Mouse (Mus musculus): ENCODE data around the gene Kmt5c. TPM values are rescaled to one million over a fixed set of nuclear protein-coding genes. Genes with fewer than 3 reads are reported as not detected.

The Kmt5c gene
- polyA plus RNA-seq, 1 experiment: 105 TPM

DNA sequence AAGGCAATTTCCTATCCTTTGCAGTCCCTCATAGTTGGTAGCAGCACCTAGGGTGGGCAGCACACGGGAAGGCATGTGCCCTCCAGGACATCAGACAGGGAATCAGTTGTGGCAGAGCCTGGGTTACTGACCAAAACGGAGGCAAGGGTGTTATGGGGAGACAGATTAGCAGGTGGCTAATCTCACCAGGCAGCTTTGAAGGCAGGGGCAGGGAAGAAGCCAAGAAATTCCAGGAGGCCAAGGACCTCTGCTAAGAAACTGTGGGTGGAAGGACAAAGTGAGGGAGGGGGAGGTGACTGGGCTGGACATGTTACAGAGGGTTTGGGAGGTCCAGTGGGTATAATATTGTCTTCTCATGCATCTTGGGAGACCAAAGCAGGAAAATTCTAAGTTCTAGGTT is 3.4 kb downstream of the Kmt5c start:
- DNase-seq (ENCODE audit: low read depth in 1 of 2, low spot score in 2 of 2): no peak
- 75% methylated on average over 2 of the region's 2 CpGs for WGBS
- no peak overlapping the region for H3K4me3 ChIP-seq (ENCODE audit: extremely low read depth, insufficient read depth, insufficient read length)
- H3K4me1 ChIP-seq (ENCODE audit: control insufficient read depth, insufficient read depth, insufficient read length): peaks cover 7% of the 10 kb centered on the region; the same call in 1 of the 2 replicates
- H3K27me3 ChIP-seq (ENCODE audit: control insufficient read depth, insufficient read depth, low read length): no peaks in the 10 kb centered on the region
- TF ChIP-seq POLR2A (IDR thresholded peaks at IDR 0.05; ENCODE audit: low read depth, low read length) (no peak), CTCF (IDR thresholded peaks at IDR 0.05; ENCODE audit: extremely low read depth, insufficient read depth, insufficient read length, insufficient replicate concordance) (no peak)
- H3K36me3 ChIP-seq (ENCODE audit: control insufficient read depth, insufficient read depth, low read length): peaks cover 7% of the 10 kb centered on the region
- H3K27ac ChIP-seq (ENCODE audit: insufficient read depth, low read length): no peak overlapping the region

DNA sequence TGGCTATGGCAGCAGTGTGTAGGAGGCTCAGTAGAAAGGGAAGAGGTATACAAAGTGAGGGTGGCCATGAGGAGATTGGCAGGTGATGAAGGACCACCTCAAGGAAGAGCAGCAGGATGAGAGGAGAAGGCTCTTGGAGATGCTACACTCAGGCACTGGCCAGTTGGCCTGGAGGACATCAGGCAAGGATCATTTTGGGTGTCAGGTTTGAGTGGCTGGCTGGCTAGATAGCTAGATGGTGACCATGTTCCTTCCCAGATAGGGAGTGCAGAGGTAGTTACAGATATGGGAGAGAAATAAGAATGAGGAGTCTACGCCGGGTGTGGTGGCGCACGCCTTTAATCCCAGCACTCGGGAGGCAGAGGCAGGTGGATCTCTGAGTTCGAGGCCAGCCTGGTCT is 5.0 kb downstream of the Kmt5c start:
- Histone ChIP-seq H3K27ac (ENCODE audit: insufficient read depth, low read length) (no peak overlapping the region), H3K27me3 (ENCODE audit: control insufficient read depth, insufficient read depth, low read length) (no peaks in the 10 kb centered on the region), H3K36me3 (ENCODE audit: control insufficient read depth, insufficient read depth, low read length) (peaks cover 7% of the 10 kb centered on the region), H3K4me3 (ENCODE audit: extremely low read depth, insufficient read depth, insufficient read length) (no peak overlapping the region), H3K4me1 (ENCODE audit: control insufficient read depth, insufficient read depth, insufficient read length) (peaks cover 2% of the 10 kb centered on the region; the same call in 1 of the 2 replicates)
- TF ChIP-seq POLR2A (IDR thresholded peaks at IDR 0.05; ENCODE audit: low read depth, low read length) (no peak), CTCF (IDR thresholded peaks at IDR 0.05; ENCODE audit: extremely low read depth, insufficient read depth, insufficient read length, insufficient replicate concordance) (no peak)
- DNase-seq (ENCODE audit: low read depth in 1 of 2, low spot score in 2 of 2): no peak
- WGBS: 89% methylated on average over 6 of the region's 6 CpGs

DNA sequence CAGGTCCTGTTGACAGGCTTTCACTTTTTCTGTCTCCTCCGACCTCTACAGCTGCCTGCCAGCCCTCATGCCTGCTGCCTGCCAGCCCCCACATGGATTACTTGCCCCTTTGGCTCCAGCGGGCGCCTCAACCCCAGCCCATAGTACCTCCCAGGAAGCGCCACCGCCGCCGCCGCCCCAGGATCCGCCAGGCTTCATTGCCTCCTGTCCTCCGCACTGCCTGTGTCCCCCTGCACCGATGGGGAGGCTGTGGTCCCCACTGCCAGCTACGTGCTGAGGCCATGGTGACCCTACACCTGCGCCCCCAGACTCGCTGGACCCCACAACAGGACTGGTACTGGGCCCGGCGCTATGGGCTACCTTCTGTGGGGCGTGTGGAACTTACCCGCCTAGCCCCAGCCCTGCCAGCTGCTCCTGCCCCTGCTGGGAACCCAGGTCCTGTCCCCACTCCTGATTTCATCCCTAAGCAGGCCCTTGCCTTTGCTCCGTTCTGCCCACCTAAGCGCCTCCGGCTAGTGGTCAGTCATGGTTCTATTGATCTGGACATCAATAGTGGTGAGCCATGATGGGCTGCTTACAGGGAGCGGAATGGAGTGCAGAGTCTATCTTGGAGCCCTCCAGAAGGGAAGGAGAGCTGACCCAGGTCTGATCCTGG is 6.5 kb downstream of the Kmt5c start:
- no peaks in the 10 kb centered on the region for H3K27me3 ChIP-seq (ENCODE audit: control insufficient read depth, insufficient read depth, low read length)
- DNase-seq (ENCODE audit: low read depth in 1 of 2, low spot score in 2 of 2): no peak
- no peak overlapping the region for H3K4me3 ChIP-seq (ENCODE audit: extremely low read depth, insufficient read depth, insufficient read length)
- 94% methylated on average over 22 of the region's 22 CpGs for WGBS
- no peak for TF ChIP-seq POLR2A (IDR thresholded peaks at IDR 0.05; ENCODE audit: low read depth, low read length)
- no peak for TF ChIP-seq CTCF (IDR thresholded peaks at IDR 0.05; ENCODE audit: extremely low read depth, insufficient read depth, insufficient read length, insufficient replicate concordance)
- peaks cover 7% of the 10 kb centered on the region for H3K36me3 ChIP-seq (ENCODE audit: control insufficient read depth, insufficient read depth, low read length)
- no peaks in the 10 kb centered on the region for H3K4me1 ChIP-seq (ENCODE audit: control insufficient read depth, insufficient read depth, insufficient read length)
- no peak overlapping the region for H3K27ac ChIP-seq (ENCODE audit: insufficient read depth, low read length)

DNA sequence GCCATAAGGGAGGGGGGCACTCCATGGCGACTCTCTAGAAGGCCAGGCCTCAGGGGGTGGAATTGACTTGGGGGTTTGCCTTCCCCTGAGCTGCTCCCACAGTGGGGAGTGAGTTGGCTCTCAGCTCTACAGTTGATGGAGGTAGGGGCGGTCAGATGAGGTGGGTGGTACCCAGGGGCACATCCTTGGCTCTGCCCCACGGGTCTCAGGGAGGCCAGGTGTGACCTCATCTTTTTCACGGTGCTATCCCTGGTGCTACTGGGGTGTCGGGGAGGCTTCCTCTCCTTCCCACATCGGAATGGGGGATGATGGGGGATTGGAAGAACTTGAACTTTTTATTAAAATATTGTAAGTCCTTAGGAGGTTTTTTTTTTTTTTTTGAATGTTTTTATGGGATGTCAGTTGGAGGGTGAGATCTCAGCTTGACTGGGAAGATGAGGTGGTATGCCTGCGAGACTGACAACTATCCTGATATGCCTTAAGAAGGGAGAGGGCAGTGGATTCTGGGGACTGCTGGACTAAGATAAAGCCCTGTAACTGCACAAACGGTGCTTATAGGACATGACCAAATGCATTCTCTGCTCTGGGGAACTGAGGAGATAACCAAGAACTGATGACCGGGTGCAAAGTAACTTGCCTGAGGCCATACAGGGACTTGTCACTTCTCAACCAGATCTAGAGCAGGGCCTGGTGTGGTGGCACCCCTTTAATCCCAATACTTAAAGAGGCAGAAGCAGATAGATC is 7.4 kb downstream of the Kmt5c start:
- peaks cover 7% of the 10 kb centered on the region for H3K36me3 ChIP-seq (ENCODE audit: control insufficient read depth, insufficient read depth, low read length)
- 82% methylated on average over 9 of the region's 9 CpGs for WGBS
- H3K4me3 ChIP-seq (ENCODE audit: extremely low read depth, insufficient read depth, insufficient read length): no peak overlapping the region
- TF ChIP-seq POLR2A (IDR thresholded peaks at IDR 0.05; ENCODE audit: low read depth, low read length) (no peak), CTCF (IDR thresholded peaks at IDR 0.05; ENCODE audit: extremely low read depth, insufficient read depth, insufficient read length, insufficient replicate concordance) (no peak)
- 0 out of 2 replicates have a peak overlapping the region, but pooled peaks have one; percentile 11 for H3K27ac ChIP-seq (ENCODE audit: insufficient read depth, low read length)
- H3K27me3 ChIP-seq (ENCODE audit: control insufficient read depth, insufficient read depth, low read length): peaks cover 1% of the 10 kb centered on the region; the same call in 1 of the 2 replicates
- H3K4me1 ChIP-seq (ENCODE audit: control insufficient read depth, insufficient read depth, insufficient read length): peaks cover 4% of the 10 kb centered on the region; the same call in 1 of the 2 replicates
- no peak for DNase-seq (ENCODE audit: low read depth in 1 of 2, low spot score in 2 of 2)

DNA sequence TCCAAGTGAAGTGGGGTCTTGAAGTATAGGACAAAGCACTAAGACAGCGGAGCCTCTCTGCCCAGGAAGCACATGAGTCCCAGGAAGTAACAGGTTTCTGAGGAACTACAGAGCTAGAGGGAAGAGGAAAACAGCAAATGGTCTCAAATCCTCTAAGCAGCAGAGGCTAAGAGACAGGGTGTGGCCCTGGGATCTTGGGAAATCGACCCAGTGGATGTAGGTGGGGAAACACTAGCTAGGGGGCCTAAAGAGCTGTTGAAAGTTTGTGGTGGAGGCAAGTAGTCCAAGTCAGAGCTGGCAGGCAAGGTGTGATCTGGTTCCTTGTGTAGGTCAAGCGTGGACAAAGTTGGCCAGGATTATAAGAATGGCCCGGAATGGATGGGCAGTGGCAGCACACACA is 8.4 kb downstream of the Kmt5c start:
- DNase-seq (ENCODE audit: low read depth in 1 of 2, low spot score in 2 of 2): no peak
- H3K36me3 ChIP-seq (ENCODE audit: control insufficient read depth, insufficient read depth, low read length): peaks cover 7% of the 10 kb centered on the region
- 76% methylated on average over 4 of the region's 4 CpGs for WGBS
- TF ChIP-seq POLR2A (IDR thresholded peaks at IDR 0.05; ENCODE audit: low read depth, low read length): no peak
- no peak for TF ChIP-seq CTCF (IDR thresholded peaks at IDR 0.05; ENCODE audit: extremely low read depth, insufficient read depth, insufficient read length, insufficient replicate concordance)
- H3K27me3 ChIP-seq (ENCODE audit: control insufficient read depth, insufficient read depth, low read length): peaks cover 1% of the 10 kb centered on the region; the same call in 1 of the 2 replicates
- 0 out of 2 replicates have a peak overlapping the region, but pooled peaks have one; percentile 5 for H3K27ac ChIP-seq (ENCODE audit: insufficient read depth, low read length)
- no peak overlapping the region for H3K4me3 ChIP-seq (ENCODE audit: extremely low read depth, insufficient read depth, insufficient read length)
- H3K4me1 ChIP-seq (ENCODE audit: control insufficient read depth, insufficient read depth, insufficient read length): peaks cover 4% of the 10 kb centered on the region; the same call in 1 of the 2 replicates

DNA sequence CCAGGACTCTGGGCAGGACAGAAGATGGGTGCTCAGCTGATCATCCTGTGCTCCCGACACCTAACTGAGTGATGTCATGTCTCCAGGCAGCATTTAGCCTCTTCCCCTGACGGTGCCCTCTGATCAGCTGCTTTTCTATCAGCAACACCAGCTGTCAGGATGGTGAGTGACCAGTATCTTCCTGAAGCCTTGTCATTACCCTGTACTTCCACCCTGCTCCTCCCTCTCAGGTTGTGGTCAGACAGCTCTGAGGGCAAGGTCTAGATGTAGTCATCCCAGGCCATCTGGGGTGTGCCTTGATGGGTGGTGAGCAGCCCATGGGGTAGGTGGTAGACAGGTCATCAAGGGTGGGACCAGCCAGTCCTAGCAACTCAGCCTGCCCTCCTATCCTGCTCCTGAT is 9.3 kb downstream of the Kmt5c start:
- peaks cover 4% of the 10 kb centered on the region; the same call in 1 of the 2 replicates for H3K4me1 ChIP-seq (ENCODE audit: control insufficient read depth, insufficient read depth, insufficient read length)
- peaks cover 7% of the 10 kb centered on the region for H3K36me3 ChIP-seq (ENCODE audit: control insufficient read depth, insufficient read depth, low read length)
- WGBS: 89% methylated on average over 2 of the region's 2 CpGs
- no peak overlapping the region for H3K4me3 ChIP-seq (ENCODE audit: extremely low read depth, insufficient read depth, insufficient read length)
- TF ChIP-seq POLR2A (IDR thresholded peaks at IDR 0.05; ENCODE audit: low read depth, low read length) (no peak), CTCF (IDR thresholded peaks at IDR 0.05; ENCODE audit: extremely low read depth, insufficient read depth, insufficient read length, insufficient replicate concordance) (no peak)
- DNase-seq (ENCODE audit: low read depth in 1 of 2, low spot score in 2 of 2): no peak
- no peak overlapping the region for H3K27ac ChIP-seq (ENCODE audit: insufficient read depth, low read length)
- peaks cover 1% of the 10 kb centered on the region; the same call in 1 of the 2 replicates for H3K27me3 ChIP-seq (ENCODE audit: control insufficient read depth, insufficient read depth, low read length)
